Mouse (Mus musculus): ENCODE data around the gene Fbxl2.

GRCm38 (mm10) chr9:114022141-114022540, 23.9 kb downstream of the Fbxl2 start:
- TF ChIP-seq POLR2A (IDR thresholded peaks at IDR 0.05; ENCODE audit: low read depth, low read length) (no peak), CTCF (IDR thresholded peaks at IDR 0.05; ENCODE audit: borderline replicate concordance, insufficient read depth, low read length) (no peak)

All from embryonic fibroblast, embryonic 13.5 days (primary cell).